Comparison of ENCODE assay signal across 8 mouse cellular contexts in genomic region chr7:34387784-34388444, GRCm38 (mm10). TPM values are rescaled to one million over a fixed set of nuclear protein-coding genes. Genes with fewer than 3 reads are reported as not detected.
DNase-seq lines count a peak whose midpoint lies in the region; ATAC-seq lines count a peak whose summit lies in the region.

No protein-coding gene starts in this region.

- ATAC-seq in cerebellum, adult (ENCODE audit: insufficient number of reproducible peaks, low FRiP score, low TSS enrichment) = no peak
- ATAC-seq in hindbrain, embryonic 13.5 days (ENCODE audit: low FRiP score) = no peak
- ATAC-seq in megakaryocyte-erythroid progenitor cell, adult 5-6 weeks (replicated peaks; ENCODE audit: low FRiP score, low TSS enrichment, poor library complexity, severe bottlenecking) = 0 out of 2 replicates have a peak, but pooled peaks have one; percentile 10

- no peaks in the 10 kb centered on the region for H3K27me3 ChIP-seq in hindbrain, embryonic 13.5 days

- no peaks in the 10 kb centered on the region for H3K36me3 ChIP-seq in hindbrain, embryonic 13.5 days

- WGBS in hindbrain, embryonic 13.5 days = 3% methylated on average over 5 of the region's 5 CpGs

- H3K9me3 ChIP-seq in hindbrain, embryonic 13.5 days = no peaks in the 10 kb centered on the region

- H3K4me2 ChIP-seq in hindbrain, embryonic 13.5 days = peak overlapping the region; percentile 85

- H3K9ac ChIP-seq in hindbrain, embryonic 13.5 days = peak overlapping the region; percentile 98

- H3K27ac ChIP-seq in hindbrain, embryonic 13.5 days = no peak overlapping the region

- H3K4me3 ChIP-seq in hindbrain, embryonic 13.5 days = peak overlapping the region; percentile 94

- peak; percentile 38 for DNase-seq in cerebellum, adult 9-10 months
- DNase-seq in thymus, postnatal 25 days = peak; percentile 9
- no peak for DNase-seq in thymus, adult 18-20 months
- DNase-seq in urinary bladder, postnatal 25 days (ENCODE audit: low spot score) = no peak
- DNase-seq in right cerebral cortex, adult 2 months (ENCODE audit: low spot score in 2 of 2) = no peak

- H3K4me1 ChIP-seq in hindbrain, embryonic 13.5 days (replicated peaks) = peaks cover 51% of the 10 kb centered on the region

RNA-seq across cellular contexts. Expression of gene Lsm14a, which starts 5.2 kb away (rescaled TPM):
- 67.3 and 68.1 TPM in 2 replicates for polyA plus RNA-seq in hindbrain, embryonic 13.5 days (2015; fragmentation: Nextera tagmentation; extraction: Ambion mirVana)
- 102 and 120 TPM in 2 replicates for total RNA-seq in megakaryocyte-erythroid progenitor cell, adult 5-6 weeks (2014; fragmentation: Nextera tagmentation)
- 77.0 and 82.9 TPM in 2 replicates for total RNA-seq in megakaryocyte-erythroid progenitor cell, adult 5-6 weeks (2017)

Comparison
In these comparisons a context has a peak if more than half of its experiments do, and no peak if none do; other contexts are left out.
1. DNase-seq: peak in cerebellum, adult 9-10 months (single experiment) and thymus, postnatal 25 days (single experiment); none in thymus, adult 18-20 months (0 of 2), urinary bladder, postnatal 25 days (single experiment) and right cerebral cortex, adult 2 months (0 of 2).